Mouse (Mus musculus) kidney, postnatal 14 days (tissue): Measurements from ENCODE around the gene Slc37a2.
"Not testable (repeated sequence)": the region's sequence is repeated elsewhere in the genome, so short reads cannot be mapped to it uniquely, and the experiment has no call there.

Experiments
- DNase-seq: peaks from one replicate; pipeline ENCODE4 v3.0.0; 2022; ENCODE audit warnings: mixed read lengths

The Slc37a2 gene

GRCm38 (mm10) chr9:37255149-37255888 lies at the start of gene Slc37a2:
Slc37a2 (minus strand) TSS chr9:37255738.
- DNase-seq, result peak; percentile 77

- no peak for DNase-seq
These were observed 46.2 kb upstream of the Slc37a2 start for GRCm38 (mm10) chr9:37301720-37302119.

GRCm38 (mm10) chr9:37300501-37300900 lies 45.0 kb upstream of the Slc37a2 start:
- not testable (repeated sequence) for DNase-seq

- DNase-seq, result no peak
These were observed 40.0 kb upstream of the Slc37a2 start for GRCm38 (mm10) chr9:37295586-37295985.

GRCm38 (mm10) chr9:37266622-37267021 lies 11.1 kb upstream of the Slc37a2 start:
- no peak for DNase-seq

- peak; percentile 61 for DNase-seq
These were observed 319 bp upstream of the Slc37a2 start for GRCm38 (mm10) chr9:37255889-37256225.

GRCm38 (mm10) chr9:37254531-37255110 lies 917 bp downstream of the Slc37a2 start:
- no peak for DNase-seq

- DNase-seq, result no peak
These were observed 4.9 kb downstream of the Slc37a2 start for GRCm38 (mm10) chr9:37250631-37251030.

- no peak for DNase-seq
These were observed 5.6 kb downstream of the Slc37a2 start for GRCm38 (mm10) chr9:37249976-37250375.

- no peak for DNase-seq
These were observed 7.1 kb downstream of the Slc37a2 start for GRCm38 (mm10) chr9:37248381-37248906.

GRCm38 (mm10) chr9:37247429-37247828 lies 8.1 kb downstream of the Slc37a2 start:
- DNase-seq, result peak; percentile 45

GRCm38 (mm10) chr9:37245810-37246209 lies 9.7 kb downstream of the Slc37a2 start:
- no peak for DNase-seq

- DNase-seq, result no peak
These were observed 10.1 kb downstream of the Slc37a2 start for GRCm38 (mm10) chr9:37245404-37245803.

- DNase-seq, result no peak
These were observed 10.9 kb downstream of the Slc37a2 start for GRCm38 (mm10) chr9:37244600-37244999.

GRCm38 (mm10) chr9:37242764-37243163 lies 12.8 kb downstream of the Slc37a2 start:
- no peak for DNase-seq

GRCm38 (mm10) chr9:37235951-37236737 lies 19.4 kb downstream of the Slc37a2 start:
- DNase-seq, result no peak

GRCm38 (mm10) chr9:37232201-37233195 lies 23.0 kb downstream of the Slc37a2 start:
- DNase-seq, result no peak

- no peak for DNase-seq
These were observed 24.9 kb downstream of the Slc37a2 start for GRCm38 (mm10) chr9:37230486-37231195.

GRCm38 (mm10) chr9:37229880-37230325 lies 25.6 kb downstream of the Slc37a2 start:
- DNase-seq, result peak; percentile 75

- no peak for DNase-seq
These were observed 30.0 kb downstream of the Slc37a2 start for GRCm38 (mm10) chr9:37225581-37225980.

- no peak for DNase-seq
These were observed 34.8 kb downstream of the Slc37a2 start for GRCm38 (mm10) chr9:37220755-37221154.
